Mouse (Mus musculus) regulatory T cell (primary cell): ENCODE results near the gene Mafg.

Experiments used
- in situ Hi-C: fragments of 300-600 bp; cut with MboI, MseI; formaldehyde crosslinking; loops from one replicate; pipeline ENCODE4 v1.15.1; 2025; ENCODE audit warnings: high pct_unique_total_duplicates

Gene Mafg

GRCm38 (mm10) chr11:120623961-120624679 is 9.3 kb downstream of the Mafg start:
- in situ Hi-C loops, result loop anchor here (5.0 kb wide), 1 partner anchor 88 kb away; the partner anchor contains the start of genes Cenpx and Lrrc45

GRCm38 (mm10) chr11:120622805-120623204 is 10.6 kb downstream of the Mafg start:
- in situ Hi-C loops, result loop anchor here (5.0 kb wide), 1 partner anchor 89 kb away; the partner anchor contains the start of genes Cenpx and Lrrc45

DNA sequence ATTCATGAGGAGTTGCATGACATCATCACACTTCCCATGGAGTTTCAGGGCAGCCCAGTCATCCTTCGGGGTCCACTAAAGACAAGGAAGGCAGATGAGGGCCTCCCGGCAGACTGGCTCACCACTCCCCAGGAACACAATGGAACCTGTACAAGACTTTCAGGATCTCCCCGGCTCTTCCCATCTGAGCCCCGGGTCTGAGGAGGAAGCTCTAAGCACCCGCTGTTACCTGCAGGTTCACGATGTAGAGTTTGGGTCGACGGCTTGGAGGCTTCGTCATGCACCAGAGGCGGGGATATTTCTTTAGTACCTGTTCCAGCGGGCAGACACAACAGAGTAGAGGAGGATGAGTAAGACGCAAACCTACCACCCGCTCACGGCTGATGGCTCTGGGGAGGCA is 13.2 kb downstream of the Mafg start:
- in situ Hi-C loops, result loop anchor here (5.0 kb wide), 1 partner anchor 92 kb away; the partner anchor contains the start of genes Cenpx and Lrrc45

DNA sequence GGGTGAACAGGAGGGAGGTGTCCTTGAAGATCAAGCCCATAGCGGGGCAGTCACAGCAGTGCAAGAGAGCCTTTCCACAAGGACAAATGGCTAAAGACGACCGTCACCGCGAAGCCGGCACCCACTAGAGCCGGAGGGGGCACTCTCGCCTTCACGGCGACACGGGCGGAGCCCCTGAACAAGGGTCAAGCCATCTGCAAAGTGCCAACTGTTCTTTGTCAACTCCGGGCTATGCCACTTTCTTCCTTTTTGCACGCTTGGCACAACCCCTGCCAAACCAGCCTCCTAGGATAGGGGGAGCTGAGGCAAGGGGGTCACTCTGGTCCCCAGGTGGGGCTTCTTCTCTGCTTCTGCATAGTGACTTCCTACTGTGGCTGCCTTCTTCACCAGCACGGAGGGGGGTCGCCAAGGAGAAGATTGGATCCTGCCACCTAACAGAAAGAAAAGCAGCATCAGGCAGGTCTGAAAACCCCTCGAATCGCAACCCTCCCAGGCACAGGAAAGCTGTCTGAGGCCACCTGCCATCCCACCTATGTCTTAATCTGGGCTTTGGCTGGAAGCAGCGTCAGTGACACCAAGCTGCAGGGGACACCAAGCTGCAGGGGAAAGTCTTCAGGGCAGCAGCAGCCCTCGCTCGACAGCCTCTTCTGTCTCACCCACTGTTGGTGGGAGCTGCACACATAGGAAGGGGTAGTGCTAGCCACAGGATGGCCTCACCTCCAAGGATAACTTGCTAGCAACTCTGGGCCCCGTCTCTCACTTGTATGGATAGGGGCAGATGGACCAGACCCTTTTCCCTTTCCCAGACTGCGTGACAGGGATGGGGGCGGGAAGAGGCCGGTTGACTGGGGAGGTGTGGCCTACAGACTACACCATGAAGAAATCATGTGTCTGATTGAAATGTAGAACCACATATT is 14.5 kb downstream of the Mafg start:
- in situ Hi-C loops, result no loop called here

DNA sequence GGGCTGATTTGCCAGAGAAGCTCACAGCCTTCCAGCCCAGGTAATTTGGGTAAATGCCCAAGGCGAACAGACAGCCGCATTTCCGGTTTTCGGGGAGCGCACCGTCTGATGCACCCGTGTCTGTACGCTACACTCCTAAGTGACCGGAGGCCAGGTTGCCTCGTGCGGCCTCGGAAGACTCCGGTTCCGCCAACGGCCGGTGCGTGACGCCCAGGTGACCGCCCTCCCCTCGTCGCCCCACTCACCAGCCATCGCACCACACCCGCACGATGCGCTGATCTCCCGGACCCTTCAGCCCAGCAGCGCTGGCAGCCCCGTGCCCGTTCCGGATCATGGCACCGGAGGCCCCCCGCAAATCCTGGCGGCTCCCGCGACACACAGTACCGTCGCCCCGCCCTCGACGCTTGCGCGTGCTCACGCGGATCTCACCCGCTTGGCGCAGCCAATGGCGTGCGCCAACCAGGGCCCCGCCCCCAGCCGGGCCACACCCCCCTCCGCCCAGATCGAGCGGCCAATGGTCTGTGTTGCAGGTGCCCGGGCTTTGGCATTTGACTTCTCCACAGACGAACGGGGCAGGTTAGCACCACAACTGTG is 15.8 kb downstream of the Mafg start, which contains the start of gene Pcyt2:
Pcyt2 (minus strand) TSS at position 418 of the 594 bp plus-strand sequence.
- in situ Hi-C loops, result no loop called here

GRCm38 (mm10) chr11:120616617-120617294 is 16.6 kb downstream of the Mafg start:
- in situ Hi-C loops, result no loop called here

GRCm38 (mm10) chr11:120615606-120616203 is 17.7 kb downstream of the Mafg start:
- in situ Hi-C loops, result no loop called here

DNA sequence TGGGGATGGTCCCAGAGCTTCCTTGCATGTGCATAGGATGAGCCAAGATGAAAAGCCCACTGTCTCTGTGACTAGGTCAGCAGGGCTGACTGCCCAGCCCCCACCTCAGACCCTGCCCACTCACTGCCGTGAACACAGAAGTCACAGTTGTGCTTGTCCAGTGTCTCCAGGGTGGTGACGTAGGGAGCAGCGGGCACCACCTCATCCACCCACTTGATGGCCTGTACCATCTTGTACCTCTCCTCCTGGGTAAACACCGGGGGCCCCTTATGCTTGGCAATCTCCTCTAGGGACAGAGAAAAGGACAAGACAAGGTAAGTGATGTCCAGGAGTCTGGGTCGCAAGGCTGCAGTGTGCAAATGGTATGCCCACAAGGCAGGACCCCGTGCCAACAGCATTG is 18.2 kb downstream of the Mafg start:
- in situ Hi-C loops, result no loop called here

DNA sequence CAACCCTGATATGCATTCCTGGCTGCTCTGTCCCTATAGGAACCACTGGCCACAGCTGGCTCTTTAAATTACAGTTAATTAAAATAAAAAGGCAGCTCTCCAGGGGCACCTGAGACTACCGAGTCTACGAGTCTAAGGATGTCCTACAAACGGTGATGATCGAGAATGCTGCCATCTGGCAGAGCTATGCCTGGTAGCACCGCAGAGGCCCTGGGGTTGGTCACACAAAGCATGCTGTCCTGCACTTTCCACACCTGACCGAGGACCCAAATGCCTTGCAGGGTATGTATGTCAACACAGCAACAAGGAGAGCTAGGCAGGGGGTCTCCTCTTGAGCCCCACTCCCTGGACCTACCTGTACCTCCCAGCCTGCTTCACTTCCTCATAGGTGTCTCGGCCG is 19.4 kb downstream of the Mafg start:
- in situ Hi-C loops, result no loop called here

GRCm38 (mm10) chr11:120613481-120613972 is 19.9 kb downstream of the Mafg start:
- in situ Hi-C loops, result no loop called here

- in situ Hi-C loops, result no loop called here
These were observed 20.6 kb downstream of the Mafg start for GRCm38 (mm10) chr11:120612763-120613162.

- in situ Hi-C loops, result no loop called here
These were observed 22.8 kb downstream of the Mafg start for GRCm38 (mm10) chr11:120610477-120611046.

DNA sequence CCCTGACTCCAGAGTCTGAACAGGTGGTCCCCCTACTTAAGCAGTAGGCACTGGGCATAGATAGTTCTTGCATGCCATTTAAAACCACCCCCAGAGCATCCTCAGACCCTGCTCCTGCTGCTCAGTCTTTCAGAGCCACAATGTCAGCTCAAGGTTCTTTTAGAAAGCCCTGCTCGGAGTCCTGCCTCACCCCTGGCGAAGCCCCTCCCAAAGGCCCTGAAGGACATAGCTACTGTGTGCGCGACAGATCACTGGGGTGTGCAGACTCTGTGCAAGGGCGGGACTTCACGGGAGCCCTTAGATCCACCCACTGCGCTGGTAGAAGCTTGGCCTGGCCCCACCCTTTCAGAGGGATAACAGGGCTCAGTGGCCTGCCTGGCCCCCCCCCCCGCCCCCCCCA is 24.1 kb downstream of the Mafg start:
- in situ Hi-C loops, result no loop called here

DNA sequence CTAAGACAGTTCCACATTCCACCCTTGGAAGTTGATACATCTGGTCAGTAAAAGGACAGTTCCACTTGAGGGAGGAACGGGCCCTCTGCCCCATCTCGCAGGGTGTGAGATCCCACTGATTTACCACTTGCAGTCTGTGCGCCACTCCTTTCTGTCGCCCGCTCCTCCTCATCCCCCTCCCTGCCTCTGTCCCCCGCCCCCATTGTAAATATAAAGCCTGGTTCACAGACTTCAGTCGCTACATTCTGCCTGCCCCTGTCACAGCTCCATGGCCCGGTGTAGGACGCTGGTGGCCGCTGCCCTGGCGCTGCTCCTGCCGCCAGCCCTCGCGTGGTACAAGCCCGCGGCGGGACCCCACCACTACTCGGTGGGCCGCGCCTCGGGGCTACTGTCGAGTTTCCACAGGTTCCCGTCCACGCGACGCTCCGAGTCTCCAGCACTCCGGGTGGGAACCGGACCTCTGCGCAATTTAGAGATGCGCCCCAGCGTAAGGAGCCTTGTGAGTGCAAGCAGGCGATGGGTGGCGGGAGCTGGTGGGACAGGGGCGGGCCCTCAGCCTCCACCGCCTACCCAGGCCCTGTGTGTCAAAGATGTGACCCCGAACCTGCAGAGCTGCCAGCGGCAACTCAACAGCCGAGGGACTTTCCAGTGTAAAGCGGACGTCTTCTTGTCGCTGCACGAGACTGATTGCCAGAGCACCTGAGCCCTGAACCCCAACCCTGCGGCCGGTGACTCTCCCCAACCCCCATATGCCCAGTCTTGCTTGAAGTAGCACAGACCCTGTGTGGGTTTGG is 25.0 kb downstream of the Mafg start, which contains the start of gene Npb:
Npb (plus strand) TSS at position 237 of the 794 bp plus-strand sequence.
- in situ Hi-C loops, result no loop called here

- in situ Hi-C loops, result no loop called here
These were observed 26.6 kb downstream of the Mafg start for GRCm38 (mm10) chr11:120606764-120607163.

GRCm38 (mm10) chr11:120605667-120606066 is 27.7 kb downstream of the Mafg start:
- in situ Hi-C loops, result no loop called here

GRCm38 (mm10) chr11:120603545-120603944 is 29.9 kb downstream of the Mafg start:
- in situ Hi-C loops, result no loop called here

DNA sequence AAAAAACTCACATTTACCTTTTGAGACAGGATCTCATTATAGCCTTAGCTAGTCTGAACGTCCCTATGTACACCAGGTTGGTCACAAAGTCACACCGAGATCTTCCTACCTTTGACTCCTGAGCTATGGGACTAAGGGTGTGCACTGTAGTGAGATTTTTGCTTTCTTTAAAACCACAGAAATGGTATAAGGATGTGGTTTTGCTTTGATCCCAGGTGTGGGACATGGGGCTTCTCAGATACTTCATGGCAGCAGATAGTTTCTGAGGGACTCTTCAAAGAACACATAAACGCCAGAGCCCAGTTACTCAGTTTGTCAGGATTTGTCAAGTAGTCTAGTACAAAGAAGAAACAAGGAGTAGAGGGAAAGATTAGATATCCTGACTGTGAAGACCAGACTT is 32.7 kb downstream of the Mafg start:
- in situ Hi-C loops, result no loop called here

GRCm38 (mm10) chr11:120598990-120599549 is 34.3 kb downstream of the Mafg start:
- in situ Hi-C loops, result no loop called here
